Mouse (Mus musculus): Measurements from ENCODE around the gene Ifngr2.
"Not testable (repeated sequence)": the region's sequence is repeated elsewhere in the genome, so short reads cannot be mapped to it uniquely, and the experiment has no call there.

The Ifngr2 gene
- long read RNA-seq, experiment 1, transcript Ifngr2-201 (7 exons, 3,708 nt): major isoform, 42 of 53 reads
- long read RNA-seq, experiment 1, partial matches to known transcripts: 6 of 53 reads
- long read RNA-seq, experiment 1, other reads (novel, unspliced or antisense): 5 of 53 reads
- long read RNA-seq, experiment 2, transcript Ifngr2-201 (7 exons, 3,708 nt): major isoform, 91 of 108 reads
- long read RNA-seq, experiment 2, partial matches to known transcripts: 8 of 108 reads
- long read RNA-seq, experiment 2, other reads (novel, unspliced or antisense): 9 of 108 reads

DNA sequence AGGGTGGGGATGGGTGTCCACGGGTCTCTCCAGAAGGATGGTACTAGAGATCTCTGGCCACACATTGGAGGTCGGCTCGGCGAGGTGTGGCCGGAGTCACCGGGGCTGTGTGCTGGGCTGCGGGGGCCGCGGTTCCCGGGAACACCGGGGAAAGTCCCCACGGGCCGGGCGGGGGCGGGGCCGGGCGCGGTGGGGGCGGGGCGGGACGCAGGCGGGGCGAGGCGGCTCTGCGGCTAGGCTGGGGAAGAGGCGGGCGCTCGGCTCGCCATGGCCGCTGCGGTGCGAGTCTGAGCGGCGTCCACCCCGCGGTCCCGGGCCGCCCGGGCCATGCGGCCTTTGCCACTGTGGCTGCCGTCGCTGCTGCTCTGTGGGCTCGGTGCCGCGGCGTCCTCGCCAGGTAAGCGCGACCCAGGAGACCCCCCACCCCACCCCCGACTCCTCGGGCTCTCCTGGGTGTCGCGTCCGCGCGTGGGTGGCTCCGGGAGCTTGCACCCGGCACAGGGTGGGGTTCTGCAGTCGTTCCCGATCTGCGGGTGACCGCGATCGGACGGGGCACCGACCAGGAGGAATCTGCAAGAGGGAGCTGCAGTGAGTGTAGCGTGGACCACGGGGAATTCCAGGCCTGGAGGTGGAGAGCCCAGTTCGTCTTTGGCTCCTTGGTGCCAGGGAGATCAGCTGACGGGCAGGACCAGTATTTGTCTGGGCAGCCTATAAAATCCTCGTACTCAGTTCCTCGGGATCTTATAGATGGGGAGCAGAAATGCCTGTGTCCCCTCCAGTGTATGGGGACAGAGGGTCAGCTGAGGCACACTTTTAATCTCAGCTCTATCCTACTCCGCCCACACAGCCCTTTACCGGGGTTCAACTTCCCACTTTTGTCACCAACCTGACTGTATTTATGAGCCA lies at the start of gene Ifngr2:
Ifngr2 (plus strand) TSS at position 237 of the 906 bp plus-strand sequence.
- intact Hi-C loops (cut with DNase I): no loop called here

DNA sequence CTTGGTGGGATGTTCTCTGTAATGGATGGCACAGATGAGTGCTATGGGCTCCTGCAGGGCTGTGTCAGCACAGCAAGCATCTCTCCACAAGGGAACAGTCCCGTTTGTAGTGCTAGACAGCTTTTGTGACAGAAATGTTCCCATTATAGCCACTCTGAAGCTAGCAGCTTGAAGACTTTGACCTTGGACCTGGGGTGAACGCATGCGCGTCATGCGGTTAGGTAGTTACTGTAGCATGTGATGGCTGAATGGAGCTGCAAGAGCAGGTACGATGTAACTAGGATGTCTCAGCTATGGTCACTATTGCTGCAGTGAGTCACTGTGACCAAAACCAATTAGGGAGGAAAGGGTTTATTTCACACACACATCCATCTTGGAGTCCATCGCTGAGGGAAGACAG lies 48.8 kb upstream of the Ifngr2 start:
- intact Hi-C loops (cut with DNase I): no loop called here

DNA sequence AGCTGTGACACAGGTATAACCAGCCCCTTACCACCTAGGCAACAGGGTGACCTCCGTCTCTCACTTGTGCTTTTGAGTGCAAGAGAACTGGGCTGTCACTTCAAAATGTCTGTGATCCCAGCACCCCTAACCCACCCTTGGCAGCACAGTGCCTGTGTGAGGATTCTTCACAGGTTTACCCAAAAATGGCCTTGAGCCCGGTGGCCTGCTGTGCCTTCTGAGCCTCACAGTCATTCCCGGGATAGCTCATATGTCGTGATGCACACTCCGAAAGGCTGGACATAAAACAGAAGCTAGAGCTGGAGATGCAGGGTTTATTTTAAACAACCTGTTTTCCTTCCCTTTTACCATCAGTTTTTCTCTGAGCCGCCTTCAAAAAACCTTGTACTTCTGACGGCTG lies 42.2 kb upstream of the Ifngr2 start:
- intact Hi-C loops (cut with DNase I): no loop called here

DNA sequence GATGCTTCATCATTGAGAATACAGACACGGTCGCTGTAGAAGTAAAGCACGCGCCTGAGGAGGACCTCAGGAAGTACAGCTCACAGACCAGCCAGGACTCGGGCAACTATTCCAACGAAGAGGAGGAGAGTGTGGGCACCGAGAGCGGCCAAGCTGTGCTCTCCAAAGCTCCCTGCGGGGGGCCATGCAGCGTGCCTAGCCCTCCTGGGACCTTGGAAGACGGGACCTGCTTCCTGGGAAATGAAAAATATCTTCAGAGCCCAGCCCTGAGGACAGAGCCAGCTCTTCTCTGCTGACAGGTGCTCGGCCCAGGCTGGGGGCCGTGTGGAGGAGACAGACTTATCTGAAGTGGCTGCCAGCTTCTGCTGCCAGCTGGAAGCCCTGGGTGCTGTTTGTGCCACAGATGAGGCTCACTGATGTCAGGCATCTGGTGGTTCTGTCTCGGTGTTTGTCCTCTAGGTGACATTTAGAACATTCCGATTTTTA lies 41.7 kb upstream of the Ifngr2 start:
- intact Hi-C loops (cut with DNase I): no loop called here

DNA sequence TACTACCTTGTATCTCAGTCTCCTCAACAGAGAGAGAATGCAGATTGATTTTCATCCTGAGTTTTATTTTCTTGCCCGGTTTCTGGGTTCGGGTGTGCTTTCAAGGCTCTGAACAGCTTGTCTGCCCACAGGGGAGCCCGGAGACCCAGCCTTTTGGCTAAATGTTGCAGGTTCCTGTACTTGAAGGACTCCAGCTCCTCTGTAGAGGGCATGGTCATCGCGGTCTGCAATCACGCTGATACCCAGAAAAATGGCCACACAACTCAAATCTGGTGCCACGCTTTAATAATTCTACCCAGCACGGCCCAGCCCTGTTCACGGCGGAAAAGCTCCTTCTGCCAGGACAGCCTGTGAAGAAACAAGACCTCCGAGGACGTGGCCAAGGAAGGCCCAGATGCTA lies 40.5 kb upstream of the Ifngr2 start:
- intact Hi-C loops (cut with DNase I): no loop called here

DNA sequence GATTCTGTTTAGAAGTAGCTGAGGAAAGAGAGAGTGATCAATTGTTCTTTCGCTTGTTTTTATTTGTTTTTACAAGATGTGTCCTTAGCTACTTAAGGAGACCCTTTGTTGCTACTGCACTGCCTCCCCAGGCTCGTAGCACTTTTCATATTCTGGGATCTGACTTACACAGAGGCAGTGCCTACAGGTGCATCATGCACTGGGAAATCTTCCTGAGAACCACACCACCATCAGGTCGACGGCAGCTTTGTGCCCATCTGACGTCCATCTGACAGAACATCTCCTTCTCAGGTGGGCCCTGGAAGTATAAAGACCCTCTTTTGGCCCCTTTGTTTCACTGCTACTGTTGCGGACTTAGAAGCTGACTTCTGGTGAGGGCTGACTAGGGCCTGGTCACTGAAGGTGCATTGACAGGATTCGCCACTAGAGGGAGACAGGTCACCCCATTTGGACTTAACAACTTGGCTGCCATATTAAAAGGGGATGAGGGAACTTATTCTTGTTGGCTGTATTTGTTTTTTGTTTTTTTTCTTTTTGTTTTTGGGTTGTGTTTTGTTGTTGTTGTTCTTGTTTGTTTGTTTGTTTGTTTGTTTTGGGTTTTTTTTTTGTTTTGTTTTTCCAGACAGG lies 34.6 kb upstream of the Ifngr2 start:
- intact Hi-C loops (cut with DNase I): loop anchor here (5.0 kb wide), 1 partner anchor 50 kb away; no protein-coding TSS in a partner anchor

DNA sequence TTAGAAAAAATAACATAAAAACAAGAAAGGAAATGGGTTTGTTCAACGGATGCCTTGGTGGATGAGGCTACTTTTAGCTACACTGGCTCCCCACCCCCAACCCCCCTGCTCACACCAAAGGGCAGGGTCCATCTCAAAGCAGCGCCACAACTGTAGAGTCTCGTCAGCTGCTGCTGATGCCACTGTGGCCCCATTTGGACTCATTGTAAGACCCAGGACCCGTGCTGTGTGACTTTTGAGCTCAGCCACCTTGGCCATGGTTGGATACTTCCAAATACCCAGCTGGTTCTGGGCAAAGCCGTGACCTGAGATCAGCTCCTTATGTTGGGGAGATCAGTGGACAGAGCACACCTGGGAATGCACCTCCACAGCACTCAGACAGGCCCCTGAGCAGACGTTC lies 33.8 kb upstream of the Ifngr2 start:
- intact Hi-C loops (cut with DNase I): loop anchor here (5.0 kb wide), 1 partner anchor 49 kb away; no protein-coding TSS in a partner anchor

DNA sequence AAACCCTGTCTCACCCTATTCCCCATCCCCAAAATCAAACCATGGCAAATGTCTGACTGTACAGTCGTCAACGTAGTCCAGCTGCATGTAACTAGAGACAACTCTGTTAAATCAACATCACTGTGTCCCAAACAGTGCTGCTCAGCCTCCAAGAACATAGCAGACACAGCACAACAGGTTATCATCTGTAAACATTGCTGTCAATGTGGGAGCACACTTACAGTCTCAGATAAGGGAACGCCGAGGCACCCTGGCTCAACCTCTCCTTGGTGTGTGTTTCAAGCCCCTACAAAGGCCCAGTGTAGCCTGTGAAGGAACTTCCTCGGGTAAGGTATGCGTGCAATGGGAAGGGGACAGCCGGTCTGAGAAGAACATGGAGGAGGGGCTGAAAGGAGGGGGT lies 29.9 kb upstream of the Ifngr2 start:
- intact Hi-C loops (cut with DNase I): no loop called here

DNA sequence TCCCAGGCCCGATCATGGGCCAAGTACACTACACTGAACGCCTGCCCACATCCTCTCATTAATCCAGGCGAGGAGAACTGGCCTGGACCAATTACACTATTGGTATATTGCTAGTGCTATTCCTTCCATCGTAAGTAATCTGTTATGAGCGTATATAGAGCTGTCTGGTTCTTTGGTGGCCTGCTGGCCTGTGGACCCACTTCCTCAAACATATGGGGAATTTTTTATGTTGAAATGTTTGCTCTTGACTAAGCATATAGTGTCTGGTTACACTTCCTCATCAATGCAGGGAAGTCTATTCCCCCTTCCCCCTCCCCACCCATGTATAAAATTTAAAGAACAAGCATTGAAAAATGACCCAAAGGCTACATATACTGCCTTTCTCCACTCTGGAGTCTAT lies 24.8 kb upstream of the Ifngr2 start:
- intact Hi-C loops (cut with DNase I): no loop called here

DNA sequence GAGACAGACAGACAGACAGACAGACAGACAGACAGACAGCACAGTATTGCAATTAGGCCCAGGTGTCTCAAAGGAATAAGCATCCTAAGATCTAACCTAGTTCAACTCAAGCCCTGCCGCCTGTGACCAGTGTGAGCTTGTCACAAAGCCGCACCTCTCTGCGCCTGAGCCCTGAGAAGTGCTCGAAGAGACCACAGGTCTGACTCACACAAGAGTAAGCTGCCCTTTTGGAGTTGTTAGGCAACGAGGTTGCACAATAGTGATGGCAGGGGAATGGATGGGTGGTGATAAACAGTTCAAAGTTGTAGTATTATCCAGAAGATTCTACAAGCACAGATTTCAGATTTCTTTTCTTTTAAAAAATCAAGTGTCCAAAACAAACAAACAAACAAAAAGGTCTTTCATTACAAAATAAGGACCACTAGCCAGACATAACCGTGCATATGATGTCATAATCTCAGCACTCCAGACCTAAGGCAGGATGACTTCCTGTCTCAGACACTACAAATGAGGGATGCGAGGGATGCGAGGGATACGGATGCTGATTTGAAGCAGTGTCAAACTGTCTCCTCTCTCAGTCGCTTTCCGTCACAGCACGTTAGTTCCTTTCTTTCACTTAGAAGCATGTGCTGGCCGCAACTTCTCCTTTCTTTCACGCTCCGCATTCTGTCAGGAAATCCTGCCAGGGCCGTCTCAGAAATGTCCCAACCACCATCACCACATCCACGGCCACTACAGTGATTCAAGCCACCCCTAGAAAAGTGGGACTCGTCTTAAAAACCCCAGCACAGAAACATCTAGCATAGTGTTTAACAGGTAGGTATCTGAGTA lies 24.2 kb upstream of the Ifngr2 start:
- intact Hi-C loops (cut with DNase I): no loop called here

DNA sequence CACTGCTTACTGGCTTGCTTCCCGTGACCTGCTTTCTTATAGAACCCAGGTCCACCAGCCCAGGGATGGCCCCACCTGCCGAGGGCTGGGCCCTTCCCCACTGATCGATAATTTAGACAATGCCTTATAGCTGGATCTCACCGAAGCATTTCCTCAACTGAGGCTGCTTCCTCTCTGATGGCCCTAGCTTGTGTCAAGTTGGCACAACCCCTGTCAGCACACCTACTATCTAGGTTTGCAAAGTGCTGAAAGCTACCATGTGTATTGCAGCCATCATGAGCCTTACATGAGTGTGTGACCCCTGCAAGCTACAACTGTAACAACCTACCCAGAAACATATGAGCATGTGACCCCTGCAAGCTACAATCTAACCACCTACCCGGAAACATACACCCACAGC lies 22.7 kb upstream of the Ifngr2 start:
- intact Hi-C loops (cut with DNase I): no loop called here

DNA sequence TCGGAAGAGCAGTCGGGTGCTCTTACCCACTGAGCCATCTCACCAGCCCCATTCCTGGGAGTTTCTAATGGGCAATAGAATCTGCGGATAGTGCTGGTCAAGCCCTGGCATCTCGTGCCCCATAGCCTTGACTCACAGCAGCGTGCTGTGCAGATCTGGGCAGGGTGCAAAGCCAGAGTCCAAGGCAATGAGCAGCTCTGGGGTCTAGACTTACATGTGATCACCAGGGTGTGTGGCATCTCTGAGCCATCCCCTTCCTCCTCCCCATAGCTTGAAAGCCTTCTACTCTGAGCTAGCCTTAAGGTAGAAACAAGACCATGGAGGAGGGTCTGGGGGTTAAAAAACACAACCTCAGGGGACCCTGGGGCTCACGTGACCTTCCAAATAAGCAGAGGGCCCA lies 20.6 kb upstream of the Ifngr2 start:
- intact Hi-C loops (cut with DNase I): no loop called here

DNA sequence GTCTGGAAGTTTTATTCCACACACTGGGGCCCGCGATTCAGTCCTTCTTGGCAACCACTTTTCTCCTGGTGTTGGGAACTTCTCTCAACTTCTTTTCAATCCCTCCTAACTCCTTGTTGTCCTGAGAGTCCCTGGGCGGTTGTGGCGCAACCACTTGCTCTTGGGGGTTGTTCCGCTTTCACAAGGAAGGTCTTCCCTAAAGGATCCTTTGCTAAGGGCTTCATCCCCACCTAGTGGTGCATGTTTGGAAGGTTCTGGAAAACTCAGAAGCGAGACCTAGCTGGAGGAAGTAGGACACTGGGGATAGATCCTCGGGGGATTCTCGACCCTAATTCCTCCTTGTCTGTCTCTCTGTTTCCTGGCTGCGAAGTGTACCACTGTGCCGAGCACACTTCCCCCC lies 19.8 kb upstream of the Ifngr2 start:
- intact Hi-C loops (cut with DNase I): no loop called here

DNA sequence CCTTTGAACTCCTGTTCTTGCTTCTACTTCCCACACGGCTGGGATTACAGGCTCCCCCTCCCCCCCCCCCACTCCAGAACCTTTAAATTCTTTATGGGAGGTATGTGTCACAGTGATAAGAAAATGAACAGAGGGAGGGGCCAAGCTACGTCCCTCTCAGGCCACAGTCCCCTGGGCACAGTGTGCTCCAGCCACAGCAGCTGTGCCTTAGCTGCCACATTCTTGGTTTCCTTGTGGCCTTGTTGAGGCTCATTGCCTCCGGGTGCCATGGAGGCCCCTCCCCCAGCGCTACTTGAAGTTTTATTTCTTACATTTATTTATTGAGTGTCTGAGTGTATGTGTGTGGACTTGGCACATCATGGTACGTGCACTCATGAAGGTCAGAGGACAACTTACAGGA lies 19.4 kb upstream of the Ifngr2 start:
- intact Hi-C loops (cut with DNase I): no loop called here

DNA sequence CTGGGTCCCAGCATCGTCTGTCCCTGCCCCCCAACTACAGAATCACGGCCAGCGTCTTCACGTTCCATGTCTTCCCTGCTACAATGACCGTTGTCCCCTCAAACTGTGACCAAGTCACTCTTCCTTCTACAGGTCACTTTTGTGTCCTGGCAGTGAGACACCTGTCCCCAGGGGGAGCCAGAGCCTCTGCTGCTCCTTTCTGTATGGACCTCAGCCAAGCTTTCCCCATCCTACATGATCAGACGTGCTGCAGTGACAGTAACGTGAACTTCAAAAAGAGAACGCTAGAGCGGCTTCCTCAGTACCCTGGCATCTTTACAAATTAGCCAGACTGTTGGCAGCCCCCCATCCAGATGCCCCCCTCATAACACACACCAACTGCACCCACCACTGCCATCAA lies 18.3 kb upstream of the Ifngr2 start:
- intact Hi-C loops (cut with DNase I): no loop called here

DNA sequence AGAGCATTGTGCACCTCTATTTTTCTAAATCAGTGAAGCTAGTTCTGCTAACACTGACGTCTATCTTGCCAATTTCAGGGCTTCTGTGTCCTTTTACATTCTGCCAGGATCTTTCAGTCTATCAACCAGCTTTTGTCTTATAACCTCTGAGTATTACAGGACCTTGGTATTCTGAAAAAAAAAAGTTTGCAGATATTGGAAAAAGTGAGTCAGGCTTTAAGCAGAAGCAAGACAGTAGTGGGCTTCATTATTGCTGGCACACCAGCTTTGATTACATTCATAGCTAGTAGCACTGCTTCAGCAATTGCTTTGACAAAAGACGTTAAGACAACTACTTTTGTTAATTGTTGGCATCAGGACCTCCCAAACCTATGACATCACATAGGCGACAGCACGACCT lies 16.0 kb upstream of the Ifngr2 start:
- intact Hi-C loops (cut with DNase I): not testable (repeated sequence)

DNA sequence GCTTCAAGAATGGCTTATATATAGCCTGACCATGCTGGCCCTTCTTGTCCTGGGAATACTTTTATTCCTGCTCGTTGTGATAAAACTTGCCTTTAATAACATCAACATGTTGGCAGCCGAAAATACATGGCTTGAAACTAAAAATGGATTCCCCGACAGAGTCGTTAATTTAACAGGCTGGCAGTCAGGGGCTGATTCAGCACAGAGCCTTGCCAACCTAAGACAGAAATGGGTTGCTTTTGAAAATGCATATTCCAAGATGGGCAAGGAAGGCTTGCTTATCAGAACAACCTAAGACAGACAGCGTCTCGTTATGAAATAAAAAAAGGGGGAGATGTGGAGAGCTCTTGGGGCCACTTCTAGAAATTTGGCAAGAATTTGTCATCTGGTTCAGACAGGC lies 15.0 kb upstream of the Ifngr2 start:
- intact Hi-C loops (cut with DNase I): no loop called here

DNA sequence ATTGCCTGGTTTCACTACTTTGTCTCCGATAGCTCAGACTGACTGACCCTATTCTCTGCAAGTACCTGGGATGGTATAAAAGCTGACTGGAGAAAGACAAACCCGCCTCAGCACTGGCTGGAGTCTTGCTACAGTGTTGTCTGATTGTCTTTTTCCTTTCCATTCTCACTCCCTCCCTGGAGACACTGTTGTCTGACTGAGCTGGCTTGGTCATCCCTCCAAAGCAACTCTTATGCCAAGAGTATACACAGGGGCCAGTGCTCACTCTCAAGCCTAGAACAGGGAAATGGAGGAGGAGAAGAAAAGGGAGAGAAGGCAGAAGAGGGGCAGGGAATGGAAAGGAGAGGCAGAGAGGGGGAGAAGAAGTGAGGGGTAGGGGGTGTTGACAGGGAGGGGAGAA lies 14.4 kb upstream of the Ifngr2 start:
- intact Hi-C loops (cut with DNase I): no loop called here

DNA sequence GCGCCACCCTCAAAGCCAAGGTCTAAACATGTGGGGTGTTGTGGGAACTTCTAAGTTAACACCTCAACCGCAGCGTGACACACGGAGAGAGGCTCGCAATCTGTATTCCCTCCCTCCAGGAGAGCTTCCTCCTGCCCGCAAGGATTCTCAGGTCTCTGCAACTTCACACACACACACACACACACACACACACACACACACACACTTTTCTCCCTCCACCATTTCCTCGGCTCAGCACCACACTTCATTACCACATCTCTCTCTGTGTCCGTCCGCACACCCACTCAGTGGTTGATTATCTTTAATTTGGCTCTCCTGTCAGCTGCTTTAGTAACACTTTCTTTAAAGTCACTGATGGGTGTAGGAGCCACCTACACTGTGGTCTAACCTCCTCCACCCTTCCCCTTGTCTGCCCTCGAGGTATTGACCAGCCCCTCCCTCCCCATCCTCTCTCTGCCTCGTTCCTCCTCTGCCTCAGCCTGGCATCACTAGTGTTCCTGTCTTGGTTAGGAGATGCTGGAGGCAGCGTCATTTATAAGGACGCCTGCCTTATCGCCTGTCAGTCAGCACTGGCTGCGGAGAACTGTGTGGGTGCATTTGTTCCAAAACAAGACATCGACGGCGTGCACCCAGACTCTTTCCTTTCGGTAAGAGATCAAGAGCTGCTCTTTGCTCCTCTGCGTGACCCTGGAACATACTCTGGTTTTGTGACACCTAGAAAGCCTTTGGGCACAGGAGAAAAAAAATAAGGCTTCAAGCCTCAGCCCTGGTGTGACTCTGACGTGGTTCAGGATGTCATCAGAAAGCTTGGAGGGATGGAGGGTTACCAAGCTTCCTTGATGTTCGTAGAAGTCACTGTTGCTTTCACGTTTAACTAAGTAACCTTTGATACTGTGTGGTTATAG lies 13.5 kb upstream of the Ifngr2 start:
- intact Hi-C loops (cut with DNase I): no loop called here

DNA sequence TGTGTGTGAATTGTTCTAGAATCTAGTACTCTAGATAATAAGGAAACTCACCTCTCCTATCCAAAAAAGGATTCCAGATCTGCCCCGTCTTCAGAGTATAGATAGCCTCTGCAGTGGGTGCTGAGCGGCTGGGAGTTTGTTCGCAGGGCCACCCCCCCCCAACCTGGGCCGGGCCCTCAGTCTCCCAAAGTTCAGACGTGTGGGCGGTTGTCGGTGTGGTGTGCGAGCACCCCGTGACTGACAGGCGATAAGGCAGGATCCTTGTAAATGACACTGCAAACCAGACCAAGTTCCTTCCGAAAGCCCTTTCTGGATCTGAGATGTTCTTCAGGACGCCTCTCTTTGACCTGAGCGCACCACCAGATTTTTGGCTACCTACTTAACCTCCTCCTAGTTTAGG lies 12.4 kb upstream of the Ifngr2 start:
- intact Hi-C loops (cut with DNase I): no loop called here
